Mouse (Mus musculus) layer of hippocampus, adult 8-10 months (tissue): Measurements from ENCODE around the gene Fmo5. TPM values are rescaled to one million over a fixed set of nuclear protein-coding genes. Genes with fewer than 3 reads are reported as not detected.

Experiments
- DNase-seq, 2 experiments: peaks; one replicate each; pipeline ENCODE4 v3.0.0; 2022; ENCODE audit warnings: low spot score in 2 of 2
- microRNA-seq, 2 experiments: library from miRNA; unstranded; fragments of <30 nt; microRNA quantifications; one replicate each; pipeline ENCODE4 v1.2.0; 2022
- total RNA-seq, 4 experiments: library from RNA; stranded (reverse); gene quantifications; 2 replicates each; pipeline ENCODE4 v1.2.4; 2022

The Fmo5 gene
- total RNA-seq, 4 experiments from 2014 or later, result 4.2 to 6.9 (median 5.8) TPM

DNA sequence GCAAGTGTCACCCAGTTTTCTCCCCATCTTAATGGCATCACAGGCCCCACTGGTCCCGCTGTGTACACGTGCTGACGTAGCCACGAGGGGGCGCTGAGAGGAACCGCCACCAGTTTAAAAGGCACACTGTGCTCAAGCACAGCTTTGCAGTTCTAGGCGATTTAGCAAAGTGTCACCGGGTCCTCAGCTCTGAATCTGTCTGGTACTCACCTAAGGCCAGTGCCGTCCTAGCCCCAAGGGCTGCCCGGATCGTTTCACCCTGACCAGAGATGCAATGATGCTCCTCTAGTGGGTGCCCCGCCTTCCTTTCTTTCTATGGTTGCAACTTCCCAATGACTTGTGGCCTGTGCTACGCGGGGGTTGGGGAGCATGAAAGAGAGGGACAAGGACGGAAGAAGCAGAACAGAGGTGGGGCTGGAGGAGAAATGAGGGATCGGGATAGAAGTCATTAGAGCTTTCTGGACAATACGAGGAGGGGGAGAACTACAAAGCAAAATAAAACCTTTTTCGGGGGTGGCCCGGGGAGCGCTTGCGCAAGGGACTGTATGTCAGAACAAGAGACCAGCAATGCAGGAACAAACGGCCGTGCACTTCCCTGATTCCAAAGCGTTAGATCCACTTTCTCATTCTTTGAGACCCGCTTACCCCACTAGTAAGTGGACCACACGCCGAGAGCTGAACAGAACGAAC, 52.2 kb downstream of the Fmo5 start:
- peak; percentile 67 to 77 for DNase-seq

DNA sequence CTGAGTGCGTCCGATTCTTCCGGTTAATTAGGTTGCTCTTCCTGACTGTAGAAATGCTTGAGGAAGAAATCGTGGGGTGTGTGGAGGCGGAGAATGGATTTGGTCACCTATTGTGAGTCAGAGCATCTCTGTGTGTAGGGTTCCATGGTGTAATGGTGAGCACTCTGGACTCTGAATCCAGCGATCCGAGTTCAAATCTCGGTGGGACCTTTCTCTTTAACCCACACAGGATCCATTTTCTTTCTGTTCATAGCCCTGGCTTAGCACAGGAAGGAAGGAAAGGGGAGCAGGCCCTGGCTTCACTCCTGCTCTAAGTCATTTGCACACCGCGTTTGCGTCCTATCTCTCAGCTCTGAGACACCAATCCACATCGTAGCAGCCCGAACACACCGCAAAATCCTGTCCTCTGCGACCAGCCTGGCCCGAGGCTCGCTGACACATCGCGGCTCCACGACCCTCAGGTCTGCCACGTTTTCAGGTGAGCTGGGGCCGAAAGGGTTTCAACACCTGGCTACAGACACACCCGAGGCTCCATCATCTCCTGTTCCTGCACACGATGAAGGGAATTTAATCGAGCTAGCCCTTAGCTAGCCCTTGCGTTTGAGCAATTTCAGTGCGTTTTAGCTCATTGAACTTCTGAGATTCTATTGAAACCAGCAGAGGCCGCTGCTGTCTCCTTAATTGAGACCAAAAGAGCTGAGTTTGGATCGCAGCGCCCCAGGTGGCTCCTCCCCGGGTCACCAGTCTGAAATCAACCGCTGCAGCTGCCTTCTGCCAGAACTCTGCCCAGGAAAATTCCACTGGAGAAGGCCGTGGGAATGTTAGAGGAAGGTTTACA, 52.9 kb downstream of the Fmo5 start:
- peak; percentile 55 to 75 for DNase-seq

DNA sequence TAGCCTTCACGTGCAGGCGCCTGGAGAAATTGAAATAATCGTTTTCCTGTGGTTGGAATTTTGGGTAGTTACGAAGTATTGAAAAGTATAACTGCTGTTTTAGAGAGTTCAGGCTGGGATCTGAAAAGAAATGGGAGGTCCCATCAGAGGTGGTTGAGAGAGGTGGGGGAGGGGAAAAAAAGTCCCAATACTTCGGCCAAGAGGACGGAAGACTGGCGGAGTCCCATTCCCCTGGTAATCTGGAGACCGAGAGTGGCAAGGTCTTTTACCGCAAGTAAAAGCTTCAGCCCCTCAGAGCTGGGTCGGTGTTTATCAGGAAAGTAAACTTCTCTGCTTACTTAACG, 53.5 kb downstream of the Fmo5 start:
- no peak for DNase-seq

DNA sequence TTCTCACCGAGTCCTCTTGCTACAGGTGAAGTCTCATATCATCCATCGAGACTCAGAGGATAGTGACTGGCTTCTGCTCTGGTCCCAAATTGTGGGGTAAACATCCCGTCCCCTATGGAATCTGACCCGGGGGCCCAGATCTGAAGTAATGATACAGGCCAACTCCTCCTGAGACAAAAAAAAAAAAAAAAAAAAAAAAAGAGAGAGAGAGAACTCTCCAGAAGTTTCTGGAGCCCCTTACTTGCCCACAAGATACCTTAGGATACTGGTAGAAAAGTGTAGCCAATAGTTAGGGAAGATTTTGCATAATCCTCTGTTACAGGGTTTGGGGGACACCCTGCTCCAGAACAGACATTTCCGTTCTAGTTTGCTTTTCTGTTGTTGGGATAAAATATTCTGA, 54.0 kb downstream of the Fmo5 start:
- DNase-seq, result no peak

DNA sequence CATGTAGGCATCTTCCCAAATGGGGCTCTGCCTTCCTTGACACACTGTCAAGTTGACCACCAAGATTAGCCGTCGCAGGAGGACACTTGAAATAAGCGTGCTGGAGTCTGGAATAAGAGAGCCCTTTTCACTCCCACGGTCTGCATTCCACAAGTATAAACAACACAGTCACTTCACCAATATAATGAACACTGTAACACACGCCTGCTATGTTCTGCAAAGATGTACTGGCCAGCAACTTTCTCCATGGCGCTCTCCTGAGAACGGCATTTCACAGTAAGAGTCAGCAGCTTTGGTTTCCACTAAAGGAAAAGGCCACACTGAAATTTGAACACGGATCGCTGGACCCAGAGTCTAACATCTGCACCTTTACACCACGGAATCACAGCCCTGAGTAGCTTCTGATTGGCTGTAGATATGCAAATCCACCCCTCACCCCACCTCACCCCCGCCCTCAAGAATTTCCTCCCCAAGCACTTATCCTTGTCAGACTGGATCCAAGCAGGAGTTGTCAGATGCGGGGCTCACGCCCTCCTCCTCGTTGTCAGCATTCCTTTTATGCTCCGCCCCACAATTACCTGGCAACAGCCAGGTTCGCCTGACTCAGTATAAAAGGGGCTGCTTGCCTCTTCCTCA, 55.1 kb downstream of the Fmo5 start:
- no peak for DNase-seq

DNA sequence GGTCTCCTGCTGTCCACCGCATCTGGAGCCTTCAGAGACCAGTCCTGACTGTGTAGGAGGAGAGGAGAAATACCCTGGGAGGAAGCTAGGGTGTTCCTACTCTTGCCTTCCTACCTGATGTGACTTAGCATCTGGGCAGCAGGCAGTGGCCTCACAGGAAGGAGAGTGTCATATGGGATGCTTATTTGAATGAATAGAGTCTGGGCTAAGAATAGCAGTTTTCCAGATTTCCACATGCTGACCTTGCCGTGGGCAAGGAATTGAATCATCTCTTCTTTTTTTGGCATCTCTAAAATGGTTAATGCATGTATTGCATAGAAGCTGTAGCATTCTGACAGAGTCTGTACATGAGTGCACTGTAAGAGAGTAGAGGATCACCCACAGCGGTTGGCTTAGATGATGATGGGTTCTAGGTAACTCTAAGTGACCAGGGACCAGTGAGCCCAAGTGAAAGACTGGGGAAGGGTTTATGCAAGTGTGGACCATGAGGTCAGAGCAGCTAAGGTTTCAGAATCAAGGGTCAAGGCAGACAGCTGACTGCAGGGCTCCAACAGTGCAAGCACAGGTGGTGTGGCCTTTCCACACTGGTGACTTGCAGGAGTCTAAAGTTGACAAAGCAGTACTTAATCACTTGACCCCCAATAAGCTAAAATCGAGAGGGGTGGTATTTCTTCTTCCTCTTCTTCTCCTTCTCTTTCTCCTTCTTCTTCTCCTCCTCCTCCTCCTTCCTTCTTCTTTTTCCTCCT, 57.9 kb downstream of the Fmo5 start:
- DNase-seq, result no peak

DNA sequence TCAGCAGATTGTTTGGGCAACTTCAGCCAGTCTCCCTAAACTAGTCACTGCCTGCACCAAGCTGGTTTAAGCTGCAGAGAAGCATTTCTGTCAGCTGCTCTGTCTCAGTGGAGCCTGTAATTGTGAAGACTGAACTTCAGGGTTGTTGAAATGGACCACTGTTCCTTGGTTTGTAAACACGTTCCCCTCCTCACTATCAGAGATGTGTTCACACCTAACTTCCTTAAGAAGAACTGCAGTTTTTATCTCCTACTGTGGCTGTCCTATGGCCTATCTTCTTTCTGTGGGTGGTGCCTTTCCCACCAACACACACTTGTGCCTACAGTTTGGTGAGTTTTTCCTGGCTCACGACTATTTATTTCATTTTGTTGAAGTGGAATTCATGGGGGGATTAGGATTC, 60.7 kb downstream of the Fmo5 start:
- no peak for DNase-seq

DNA sequence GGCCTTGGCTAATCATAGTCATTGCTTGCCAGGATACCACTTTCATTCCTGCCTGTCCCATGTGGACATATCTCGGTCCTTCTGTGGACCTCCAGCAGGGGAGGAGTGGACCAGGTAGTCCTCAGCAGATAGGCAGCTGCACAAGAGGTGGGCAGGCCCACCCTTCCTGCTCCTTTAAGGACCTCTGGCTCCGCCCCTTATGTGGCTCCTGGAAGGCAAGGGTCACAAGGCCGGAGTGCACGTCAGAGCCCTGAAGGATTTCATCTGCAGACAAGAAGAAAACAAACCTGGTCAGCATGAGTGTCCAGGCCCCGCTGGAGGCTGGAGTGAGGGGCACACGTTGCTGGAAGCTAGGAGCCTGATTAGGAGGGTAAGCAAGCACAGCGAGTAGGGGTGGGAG, 62.0 kb downstream of the Fmo5 start:
- DNase-seq, result no peak

DNA sequence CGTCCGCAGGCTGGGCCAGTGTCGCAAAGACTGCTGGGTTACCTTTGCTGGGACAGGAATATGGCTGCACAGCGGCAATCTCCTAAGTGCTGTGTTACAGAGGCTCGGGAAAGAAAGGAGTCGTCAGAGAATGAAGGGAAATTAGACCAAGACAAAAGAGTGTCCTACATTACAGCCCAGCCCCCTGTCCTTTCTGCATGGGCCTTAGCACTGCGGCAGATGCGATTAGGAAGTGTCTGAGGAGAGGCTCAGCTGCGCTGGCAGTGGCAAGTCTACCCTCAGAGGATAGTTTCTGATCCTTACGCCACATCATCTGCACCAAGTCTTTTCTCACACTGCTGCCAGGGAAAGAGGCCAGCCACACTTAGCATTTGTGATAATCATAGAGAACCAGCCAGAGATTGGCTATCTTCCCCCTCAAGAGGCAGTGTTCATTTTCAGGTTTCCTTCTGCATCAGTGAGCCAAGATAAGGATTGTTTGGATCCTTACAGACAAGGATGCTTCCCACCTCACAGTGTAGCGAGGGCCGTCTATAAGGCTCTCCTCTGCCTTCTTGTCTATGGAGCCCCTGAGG, 62.9 kb downstream of the Fmo5 start:
- no peak for DNase-seq

DNA sequence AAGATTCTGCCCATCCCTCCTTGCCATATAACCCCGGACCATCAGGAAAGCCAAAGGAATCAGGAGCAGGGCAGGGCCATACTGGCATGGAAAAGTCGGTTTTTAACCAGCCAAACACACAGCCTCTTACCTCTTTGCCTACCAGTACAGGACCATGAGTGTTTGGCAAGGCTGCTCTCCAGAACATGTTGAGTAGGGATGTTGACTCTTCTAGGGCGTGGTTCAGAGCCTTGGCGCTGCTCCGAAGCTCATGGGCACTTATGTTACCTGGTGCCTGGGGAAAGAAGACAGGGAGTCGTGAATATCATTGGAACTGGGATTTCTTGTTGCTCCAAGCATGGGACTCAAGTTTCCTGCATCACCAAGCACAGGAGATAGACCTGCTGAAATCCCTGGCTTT, 65.2 kb downstream of the Fmo5 start:
- no peak for DNase-seq

DNA sequence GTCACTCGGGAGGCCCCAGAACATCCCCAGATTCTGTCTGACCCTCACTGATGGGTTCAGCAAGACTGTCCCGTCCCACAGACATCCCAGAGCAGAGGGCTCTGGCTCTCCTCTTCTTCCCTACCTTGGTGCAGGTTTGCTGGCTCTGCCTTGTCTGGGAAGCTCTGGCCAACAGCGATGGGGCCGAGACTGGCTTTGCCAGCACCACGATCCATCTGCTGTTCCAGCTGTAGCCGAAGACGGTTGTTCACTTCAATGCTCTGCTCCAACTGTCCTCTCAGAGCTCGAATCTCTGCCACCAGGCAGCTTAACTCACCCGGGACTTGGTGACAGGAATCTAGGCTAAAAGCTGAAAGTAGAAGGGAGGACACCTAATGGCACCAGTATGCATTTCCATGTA, 68.3 kb downstream of the Fmo5 start:
- no peak for DNase-seq

DNA sequence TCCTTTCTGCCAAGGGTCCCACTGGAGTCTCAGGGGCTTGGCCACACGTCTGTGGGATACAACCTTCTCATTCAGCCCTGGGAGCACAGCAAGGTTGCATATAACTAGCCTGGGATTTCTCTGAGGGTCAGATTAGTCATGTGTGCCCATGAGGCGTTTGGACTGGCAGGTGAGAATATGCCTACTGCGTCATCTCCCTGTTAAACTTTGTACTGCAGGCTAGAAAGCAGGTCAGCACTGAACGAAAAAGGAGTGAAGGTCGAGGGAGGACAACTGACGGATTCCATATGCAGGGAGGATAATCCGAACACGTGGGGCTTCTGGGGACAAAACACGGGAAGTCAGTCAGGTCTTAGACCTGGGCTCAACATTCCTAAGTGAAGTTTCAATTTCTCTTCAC, 68.7 kb downstream of the Fmo5 start:
- DNase-seq, result no peak

DNA sequence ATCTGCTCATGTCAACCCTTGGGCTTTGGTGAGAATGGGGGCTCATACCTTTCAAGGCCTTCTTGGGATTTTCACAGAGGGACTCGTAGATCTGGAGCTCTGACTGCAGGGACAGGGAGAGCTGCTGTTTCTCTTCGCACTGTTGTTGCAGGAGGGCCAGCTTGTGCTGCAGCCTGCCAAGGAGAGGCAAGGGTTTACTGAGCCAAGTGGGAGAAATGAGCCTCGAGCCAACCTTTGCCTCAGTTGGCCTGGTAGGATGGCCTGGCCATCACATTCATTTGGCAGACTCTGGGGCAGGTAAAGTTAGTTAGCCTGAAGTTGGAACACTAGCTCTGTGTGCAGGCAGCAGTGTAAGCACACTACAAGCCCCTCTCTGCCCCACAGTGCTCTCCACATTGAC, 70.5 kb downstream of the Fmo5 start:
- no peak for DNase-seq

DNA sequence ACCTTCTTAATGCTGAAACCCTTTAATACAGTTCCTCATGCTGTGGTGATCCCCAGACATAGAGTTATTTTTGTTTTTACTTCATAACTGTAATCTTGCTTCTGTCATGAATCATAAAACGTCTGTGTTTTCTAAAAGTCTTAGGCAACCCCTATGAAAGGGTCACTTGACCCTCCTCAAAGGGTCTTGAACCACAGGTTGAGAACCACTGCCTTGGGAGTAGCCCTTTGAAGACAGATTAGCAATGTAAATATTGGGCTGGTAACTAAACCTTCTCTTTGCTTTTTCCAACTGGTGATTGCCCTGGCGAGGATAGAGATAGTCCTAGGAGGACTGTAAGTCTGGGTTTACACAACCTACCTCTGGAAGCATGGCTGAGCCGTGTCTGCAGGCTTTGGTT, 72.6 kb downstream of the Fmo5 start:
- DNase-seq, result no peak

DNA sequence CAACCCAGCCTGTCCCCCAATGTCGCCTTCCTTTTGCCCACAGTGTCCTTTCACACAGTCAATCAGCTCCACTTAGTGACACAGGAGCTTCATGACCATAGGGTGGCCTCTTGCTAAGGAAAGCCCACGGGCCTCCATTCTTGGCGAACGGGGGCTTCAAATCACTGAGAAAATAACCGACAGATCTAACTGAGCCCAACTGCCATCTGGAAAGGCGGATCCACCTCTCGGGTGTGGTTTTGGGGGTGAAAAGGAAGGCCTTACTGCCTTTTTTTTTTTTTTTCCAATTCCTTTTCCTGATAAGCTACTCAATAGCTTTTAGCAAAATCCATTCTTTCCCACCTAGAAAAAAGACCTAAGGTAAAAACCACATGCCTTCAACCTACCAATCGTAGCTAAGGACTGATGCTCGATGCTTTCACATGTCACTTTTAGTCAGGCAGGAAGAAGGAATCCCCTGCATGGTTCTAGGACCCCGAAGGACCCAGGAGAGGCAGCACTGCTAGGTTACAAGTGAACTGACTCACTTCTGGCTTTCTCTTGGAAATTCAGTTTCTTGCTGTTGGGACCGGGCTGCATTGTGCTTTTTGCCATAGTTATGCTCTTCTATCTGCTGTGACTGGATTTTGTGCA, 74.0 kb downstream of the Fmo5 start:
- DNase-seq, result no peak

Small RNAs within 50 kb of the gene (microRNA-seq; reads per million reads assigned to microRNA genes)
- gene Mir7225, result 0 reads per million in 2 experiments

Other genes with a start within 250 kb of the Fmo5 start
- not detected for gene Olfr1402, start 206.8 kb upstream of the Fmo5 start, total RNA-seq
- gene Chd1l, start 18.6 kb upstream of the Fmo5 start, total RNA-seq, result 10 to 100 TPM in 2 of 4 experiments, 1 to 10 TPM in 2; 9.4 to 12.2 (median 10.5) TPM
- gene Prkab2, start 29.4 kb downstream of the Fmo5 start, total RNA-seq, result 10 to 100 TPM; 27.4 to 46.3 (median 35.7) TPM
- gene Gm17651, start 45.9 kb downstream of the Fmo5 start, total RNA-seq, result not detected